Mouse (Mus musculus): ENCODE data around the gene Ruvbl2. TPM values are rescaled to one million over a fixed set of nuclear protein-coding genes. Genes with fewer than 3 reads are reported as not detected.
"Not testable (repeated sequence)": the region's sequence is repeated elsewhere in the genome, so short reads cannot be mapped to it uniquely, and the experiment has no call there.

Ruvbl2 gene
- total RNA-seq, 4 experiments from 2014 or later = 36.8 to 43.8 (median 38.8) TPM

DNA sequence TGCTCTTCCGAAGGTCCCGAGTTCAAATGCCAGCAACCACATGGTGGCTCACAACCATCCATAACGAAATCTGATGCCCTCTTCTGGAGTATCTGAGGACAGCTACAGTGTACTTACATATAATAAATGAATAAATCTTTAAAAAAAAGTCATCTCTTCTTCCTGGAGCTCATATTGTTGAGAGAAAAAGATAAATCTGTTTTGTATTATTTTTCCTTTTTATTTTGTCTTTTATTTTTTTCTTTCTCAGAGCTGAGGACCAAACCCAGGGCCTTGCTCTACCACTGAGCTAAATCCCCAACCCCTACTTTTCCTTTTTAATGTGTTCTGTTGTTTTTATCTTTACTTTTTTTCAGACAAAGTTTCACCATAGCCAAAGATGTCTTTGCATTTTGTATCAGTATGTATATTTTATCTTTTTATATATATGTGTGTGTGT lies 41.5 kb downstream of the Ruvbl2 start:
- not testable (repeated sequence) for DNase-seq

DNA sequence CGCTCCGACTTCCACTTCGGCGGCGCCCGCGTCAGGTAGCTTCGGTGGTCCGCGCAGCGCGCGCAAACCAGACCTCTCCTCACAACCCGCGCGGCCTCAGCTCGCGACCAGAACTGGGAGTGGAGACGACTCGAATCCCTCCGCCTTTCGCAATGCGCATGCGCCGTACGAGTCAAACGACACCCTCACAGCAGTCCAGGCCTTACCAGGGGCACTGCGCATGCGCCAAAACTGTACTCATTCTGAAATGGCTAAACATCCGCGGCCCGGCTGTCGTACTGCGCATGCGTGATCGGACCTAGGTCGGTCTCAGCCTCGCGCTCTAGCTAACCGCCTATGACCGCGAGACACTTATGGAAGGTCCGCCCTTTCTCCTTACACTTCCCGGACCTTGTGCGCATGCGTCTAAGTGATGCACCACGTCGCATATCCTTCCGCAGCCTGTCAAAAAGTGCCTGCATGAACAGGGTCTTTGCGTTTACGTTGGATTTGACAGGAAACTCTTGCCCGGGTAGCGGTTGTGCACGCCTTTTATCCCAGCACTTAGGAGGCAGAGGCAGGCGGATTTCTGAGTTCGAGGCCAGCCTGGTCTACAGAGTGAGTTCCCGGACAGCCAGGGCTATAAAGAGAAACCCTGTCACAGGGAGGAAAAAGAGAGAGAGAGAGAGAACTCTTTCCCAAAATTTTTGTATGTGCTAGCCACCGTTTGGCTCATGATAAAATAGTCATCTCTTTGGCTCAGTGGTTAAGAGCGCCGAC lies 42.1 kb downstream of the Ruvbl2 start, which contains the start of gene Snrnp70:
Gene Snrnp70 (minus strand): TSS at position 165 of the 759 bp plus-strand sequence.
- peak; percentile 100 for DNase-seq

DNA sequence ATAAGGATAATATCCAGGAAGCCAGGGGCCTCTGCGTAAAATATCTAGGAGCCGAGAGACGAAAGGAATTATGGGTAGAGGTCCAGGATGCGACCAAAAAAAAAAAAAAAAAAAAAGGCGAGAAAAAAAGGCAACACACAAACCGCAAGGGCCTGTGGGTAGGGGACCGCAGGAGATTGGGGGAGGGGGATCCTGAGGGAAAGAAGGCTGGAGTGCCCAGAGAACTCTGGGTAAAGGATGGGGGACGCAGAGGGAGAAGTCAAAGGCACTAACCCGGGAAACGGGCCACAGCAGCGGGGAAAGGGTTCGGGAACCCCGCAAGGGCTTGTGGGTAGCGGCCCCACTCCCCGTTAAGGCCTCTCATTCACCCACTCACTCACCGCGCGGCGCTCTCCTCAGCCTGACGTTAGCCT lies 42.8 kb downstream of the Ruvbl2 start:
- DNase-seq = no peak

DNA sequence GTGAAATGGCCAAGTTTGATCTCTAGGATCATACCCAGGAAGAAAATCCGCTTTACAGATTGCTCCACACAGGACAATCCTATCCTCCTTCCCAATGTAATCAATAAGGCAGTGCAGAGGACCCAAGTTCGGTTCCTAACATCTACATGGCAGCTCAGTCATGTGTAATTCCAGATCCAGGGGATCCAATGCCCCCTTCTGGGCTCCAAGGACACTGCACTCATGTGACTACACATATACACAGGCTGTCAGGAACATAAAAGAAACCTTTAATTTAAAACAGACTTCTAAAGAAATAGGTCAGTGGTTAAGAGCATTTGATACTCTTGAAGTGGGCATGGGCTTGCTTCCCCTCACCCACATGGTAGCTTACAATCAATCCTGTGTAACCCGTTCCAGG lies 51.8 kb downstream of the Ruvbl2 start:
- DNase-seq = no peak

DNA sequence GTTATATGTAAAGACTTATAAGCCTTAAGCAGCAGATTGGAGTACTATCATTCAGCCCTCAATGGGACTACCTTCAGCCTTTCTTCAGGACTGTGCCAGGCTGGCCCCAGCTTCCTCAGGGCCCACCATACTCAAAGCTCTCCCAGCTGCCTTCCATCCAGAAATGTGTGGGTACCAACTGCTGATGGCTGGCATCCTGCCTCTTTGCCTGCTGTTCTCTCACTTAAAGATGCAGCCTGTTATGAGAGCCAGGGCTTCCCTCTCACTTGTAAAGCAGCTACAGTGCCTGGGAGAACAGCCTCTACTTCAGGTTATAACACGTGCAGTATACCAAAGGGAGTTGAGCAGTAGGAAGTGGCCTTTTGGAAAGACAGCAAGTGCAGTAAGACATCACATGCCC lies 61.8 kb downstream of the Ruvbl2 start:
- no peak for DNase-seq

DNA sequence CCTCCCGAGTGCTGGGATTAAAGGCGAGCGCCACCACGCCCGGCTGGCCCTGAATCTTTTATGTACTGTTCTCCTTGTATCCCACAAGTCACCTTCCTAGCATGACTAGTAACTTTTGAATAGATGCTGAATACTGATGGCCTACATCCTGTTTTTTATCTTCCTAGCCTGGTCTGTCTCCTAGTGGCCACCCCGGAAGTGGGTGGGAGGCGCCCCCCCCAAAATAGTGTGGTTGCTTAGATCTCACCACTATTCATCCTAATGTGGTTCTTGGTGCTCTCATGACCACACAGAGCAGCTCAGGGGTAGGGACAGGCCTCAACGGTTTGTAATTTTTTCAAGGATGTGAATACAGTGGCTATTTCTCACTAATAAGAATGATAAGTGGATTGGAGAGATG lies 63.3 kb downstream of the Ruvbl2 start:
- no peak for DNase-seq

DNA sequence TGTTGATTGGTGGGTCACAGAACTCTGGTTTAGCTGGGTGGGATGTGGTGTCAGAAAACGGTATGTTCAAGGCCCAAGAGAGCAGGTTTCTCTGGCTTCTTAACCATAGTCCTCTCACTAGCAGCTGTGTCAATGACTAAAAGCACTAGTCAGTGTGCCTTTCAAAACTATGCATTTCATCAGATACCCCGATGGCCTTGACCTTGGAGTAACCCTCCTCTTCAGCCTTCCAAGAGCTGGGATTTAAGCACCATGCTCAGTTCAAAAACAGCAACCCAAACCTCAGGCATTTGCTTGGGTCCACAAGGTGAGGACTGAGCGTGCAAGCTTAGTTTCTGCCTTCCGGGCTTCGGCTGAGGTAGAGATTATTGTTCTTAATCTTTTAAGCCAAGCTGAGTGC lies 65.5 kb downstream of the Ruvbl2 start:
- DNase-seq = no peak

Small RNA genes within 50 kb of the gene (microRNA-seq; reads per million reads assigned to microRNA genes)
- gene Gm22133 = 0 reads per million in 2 experiments

Other genes starting within 250 kb of the Ruvbl2 start
- gene Ccdc155, start 233.2 kb downstream of the Ruvbl2 start, total RNA-seq (2022) = 1 to 10 TPM in 1 of 4 experiments, under 1 TPM in 3; 0.12 to 1.2 (median 0.29) TPM
- not detected for gene Dkkl1, start 225.9 kb downstream of the Ruvbl2 start, total RNA-seq (2022)
- 10 to 100 TPM; 10.7 to 14.1 (median 12.0) TPM for gene Tead2, start 222.3 kb downstream of the Ruvbl2 start, total RNA-seq (2022)
- 10 to 100 TPM in 1 of 4 experiments, 1 to 10 TPM in 3; 4.9 to 11.2 (median 7.0) TPM for gene Cd37, start 199.0 kb downstream of the Ruvbl2 start, total RNA-seq (2022)
- under 1 TPM in 1 of 4 experiments, not detected in 3; 0.37 TPM for gene Slc6a16, start 197.0 kb downstream of the Ruvbl2 start, total RNA-seq (2022)
- under 1 TPM in 1 of 4 experiments, not detected in 3; 0.26 TPM for gene Slc6a21, start 160.6 kb downstream of the Ruvbl2 start, total RNA-seq (2022)
- 10 to 100 TPM in 2 of 4 experiments, 1 to 10 TPM in 2; 5.8 to 19.1 (median 10.4) TPM for gene Trpm4, start 104.3 kb downstream of the Ruvbl2 start, total RNA-seq (2022)
- gene Hrc, start 102.8 kb downstream of the Ruvbl2 start, total RNA-seq (2022) = under 1 TPM; 0.09 to 0.31 (median 0.26) TPM
- gene Ppfia3, start 71.1 kb downstream of the Ruvbl2 start, total RNA-seq (2022) = 1 to 10 TPM; 2.8 to 7.2 (median 4.7) TPM
- gene Lin7b, start 67.5 kb downstream of the Ruvbl2 start, total RNA-seq (2022) = 10 to 100 TPM in 2 of 4 experiments, 1 to 10 TPM in 2; 1.8 to 14.1 (median 7.6) TPM
- gene Snrnp70, start 42.4 kb downstream of the Ruvbl2 start, total RNA-seq (2022) = 100 to 1,000 TPM; 232 to 563 (median 376) TPM
- not detected for gene Kcna7, start 32.4 kb downstream of the Ruvbl2 start, total RNA-seq (2022)
- under 1 TPM in 3 of 4 experiments, not detected in 1; 0.13 to 0.22 (median 0.20) TPM for gene Ntf5, start 24.4 kb downstream of the Ruvbl2 start, total RNA-seq (2022)
- gene Lhb, start 17.3 kb downstream of the Ruvbl2 start, total RNA-seq (2022) = not detected
- 10 to 100 TPM; 28.5 to 33.9 (median 29.8) TPM for gene Gys1, start 3.3 kb downstream of the Ruvbl2 start, total RNA-seq (2022)
- 1,000 to 10,000 TPM; 1,223 to 1,354 (median 1,306) TPM for gene Ftl1, start 21.8 kb upstream of the Ruvbl2 start, total RNA-seq (2022)
- 100 to 1,000 TPM in 1 of 4 experiments, 10 to 100 TPM in 3; 71.7 to 105 (median 89.1) TPM for gene Bax, start 28.8 kb upstream of the Ruvbl2 start, total RNA-seq (2022)
- gene Tulp2, start 43.8 kb upstream of the Ruvbl2 start, total RNA-seq (2022) = 1 to 10 TPM in 2 of 4 experiments, under 1 TPM in 2; 0.20 to 2.5 (median 0.94) TPM
- 10 to 100 TPM; 38.9 to 41.2 (median 40.2) TPM for gene Gm45808, start 48.7 kb upstream of the Ruvbl2 start, total RNA-seq (2022)
- 10 to 100 TPM; 65.1 to 80.0 (median 69.2) TPM for gene Dhdh, start 50.7 kb upstream of the Ruvbl2 start, total RNA-seq (2022)
- gene Nucb1, start 72.3 kb upstream of the Ruvbl2 start, total RNA-seq (2022) = 100 to 1,000 TPM; 291 to 305 (median 294) TPM
- gene Ppp1r15a, start 88.2 kb upstream of the Ruvbl2 start, total RNA-seq (2022) = 10 to 100 TPM; 29.2 to 62.8 (median 45.0) TPM
- gene Plekha4, start 88.2 kb upstream of the Ruvbl2 start, total RNA-seq (2022) = 1 to 10 TPM; 3.1 to 6.9 (median 4.3) TPM
- 1 to 10 TPM in 2 of 4 experiments, under 1 TPM in 1, not detected in 1; 0.99 to 2.6 (median 2.1) TPM for gene Hsd17b14, start 116.8 kb upstream of the Ruvbl2 start, total RNA-seq (2022)
- 100 to 1,000 TPM; 191 to 306 (median 245) TPM for gene Bcat2, start 132.1 kb upstream of the Ruvbl2 start, total RNA-seq (2022)
- not detected for gene Fgf21, start 177.4 kb upstream of the Ruvbl2 start, total RNA-seq (2022)
- not detected for gene Fut1, start 179.2 kb upstream of the Ruvbl2 start, total RNA-seq (2022)
- under 1 TPM; 0.14 to 0.68 (median 0.38) TPM for gene Izumo1, start 183.7 kb upstream of the Ruvbl2 start, total RNA-seq (2022)
- gene Rasip1, start 189.4 kb upstream of the Ruvbl2 start, total RNA-seq (2022) = 10 to 100 TPM; 15.5 to 30.2 (median 21.4) TPM
- 10 to 100 TPM in 1 of 4 experiments, 1 to 10 TPM in 3; 2.4 to 14.9 (median 3.6) TPM for gene Mamstr, start 201.9 kb upstream of the Ruvbl2 start, total RNA-seq (2022)
- under 1 TPM in 2 of 4 experiments, not detected in 2; 0.11 to 0.18 TPM for gene Fut2, start 228.3 kb upstream of the Ruvbl2 start, total RNA-seq (2022)
- under 1 TPM in 3 of 4 experiments, not detected in 1; 0.21 to 0.68 (median 0.32) TPM for gene Ntn5, start 245.9 kb upstream of the Ruvbl2 start, total RNA-seq (2022)